Mouse (Mus musculus) retina, postnatal 1 day (tissue): ENCODE results near the gene Anapc13.

ENCODE experiments used
- DNase-seq: peaks from one replicate; pipeline ENCODE4 v3.0.0-alpha.2; 2012

Gene Anapc13

GRCm38 (mm10) chr9:102632173-102632572 lies 6.1 kb downstream of the Anapc13 start:
- DNase-seq: no peak

- peak; percentile 84 for DNase-seq
Measured at GRCm38 (mm10) chr9:102632923-102633537, 6.9 kb downstream of the Anapc13 start.

GRCm38 (mm10) chr9:102634453-102634852 lies 8.4 kb downstream of the Anapc13 start:
- no peak for DNase-seq

GRCm38 (mm10) chr9:102636553-102636952 lies 10.5 kb downstream of the Anapc13 start:
- DNase-seq: peak; percentile 81

GRCm38 (mm10) chr9:102637115-102637514 lies 11.0 kb downstream of the Anapc13 start:
- DNase-seq: no peak

GRCm38 (mm10) chr9:102638963-102639362 lies 12.9 kb downstream of the Anapc13 start:
- DNase-seq: no peak

GRCm38 (mm10) chr9:102639510-102639909 lies 13.4 kb downstream of the Anapc13 start:
- DNase-seq: no peak

GRCm38 (mm10) chr9:102641531-102641930 lies 15.4 kb downstream of the Anapc13 start:
- DNase-seq: no peak

GRCm38 (mm10) chr9:102643071-102643485 lies 17.0 kb downstream of the Anapc13 start:
- peak; percentile 31 for DNase-seq

GRCm38 (mm10) chr9:102643486-102644101 lies 17.5 kb downstream of the Anapc13 start:
- DNase-seq: peak; percentile 80

GRCm38 (mm10) chr9:102645119-102645695 lies 19.1 kb downstream of the Anapc13 start:
- DNase-seq: no peak

GRCm38 (mm10) chr9:102647010-102647409 lies 20.9 kb downstream of the Anapc13 start:
- DNase-seq: no peak

- peak; percentile 41 for DNase-seq
Measured at GRCm38 (mm10) chr9:102649917-102650527, 23.9 kb downstream of the Anapc13 start.

- DNase-seq: peak; percentile 42
Measured at GRCm38 (mm10) chr9:102650637-102651036, 24.5 kb downstream of the Anapc13 start.

- DNase-seq: no peak
Measured at GRCm38 (mm10) chr9:102651199-102651720, 25.2 kb downstream of the Anapc13 start.

- no peak for DNase-seq
Measured at GRCm38 (mm10) chr9:102656355-102657095, 30.4 kb downstream of the Anapc13 start.

GRCm38 (mm10) chr9:102668115-102668514 lies 42.0 kb downstream of the Anapc13 start:
- DNase-seq: peak; percentile 35

- no peak for DNase-seq
Measured at GRCm38 (mm10) chr9:102668906-102669305, 42.8 kb downstream of the Anapc13 start.

- DNase-seq: no peak
Measured at GRCm38 (mm10) chr9:102673381-102673780, 47.3 kb downstream of the Anapc13 start.

- DNase-seq: no peak
Measured at GRCm38 (mm10) chr9:102675922-102676321, 49.8 kb downstream of the Anapc13 start.

GRCm38 (mm10) chr9:102681470-102681869 lies 55.4 kb downstream of the Anapc13 start:
- no peak for DNase-seq
